Comparison of ENCODE assay signal across 18 mouse cellular contexts in genomic region chr4:118075343-118075742, GRCm38 (mm10).
"Had no signal": no experiment of that assay in that cellular context is flagged by ENCODE, and none has a peak within 500 bp of the region (broad histone marks: within the 10 kb centered on the region; RNA-seq: fewer than 3 reads in every experiment).

No protein-coding gene starts in this region.

- H3K27me3 ChIP-seq: midbrain, embryonic 13.5 days; midbrain, embryonic 15.5 days; neural tube, embryonic 13.5 days; neural tube, embryonic 15.5 days had no signal

- H3K36me3 ChIP-seq: midbrain, embryonic 13.5 days; midbrain, embryonic 15.5 days; neural tube, embryonic 13.5 days; neural tube, embryonic 15.5 days had no signal

- H3K27ac ChIP-seq: midbrain, embryonic 13.5 days; midbrain, embryonic 15.5 days; neural tube, embryonic 13.5 days; neural tube, embryonic 15.5 days had no signal

- DNase-seq: lung, adult 18-20 months; lung, embryonic 14.5 days; lung, postnatal 10 days; lung, postnatal 4 days; retina, postnatal 1 day; right cerebral cortex, adult 18-20 months; right cerebral cortex, postnatal 25 days; right cerebral cortex, postnatal 4 days; spleen, adult 18-20 months; thymus, adult 18-20 months; thymus, postnatal 14 days; thymus, postnatal 4 days had no signal

- H3K9ac ChIP-seq: lung, embryonic 14.5 days; midbrain, embryonic 13.5 days; midbrain, embryonic 15.5 days; neural tube, embryonic 13.5 days; neural tube, embryonic 15.5 days had no signal

- H3K9me3 ChIP-seq: midbrain, embryonic 13.5 days; midbrain, embryonic 15.5 days; neural tube, embryonic 15.5 days had no signal

- H3K4me2 ChIP-seq: lung, embryonic 14.5 days; midbrain, embryonic 11.5 days; midbrain, embryonic 13.5 days; midbrain, embryonic 15.5 days; neural tube, embryonic 13.5 days; neural tube, embryonic 15.5 days had no signal

- ATAC-seq: midbrain, embryonic 13.5 days; midbrain, embryonic 15.5 days had no signal

- H3K4me3 ChIP-seq: midbrain, embryonic 13.5 days; midbrain, embryonic 15.5 days; myocyte; neural tube, embryonic 13.5 days; neural tube, embryonic 15.5 days had no signal
